Mouse (Mus musculus) neural tube, embryonic 13.5 days (tissue): ENCODE measurements around the gene Foxi3. TPM values are rescaled to one million over a fixed set of nuclear protein-coding genes. Genes with fewer than 3 reads are reported as not detected.
A peak's percentile ranks its signal among the peaks of the same experiment; 100 is the strongest.

Experiments
- ATAC-seq: fragments of 200-750 bp; cut with Nextera tagmentation; 2 replicates; pipeline ENCODE4 v1.8.0; 2017; ENCODE audit warnings: low read depth, mild to moderate bottlenecking, moderate TSS enrichment, moderate library complexity
- H3K27ac ChIP-seq: fragments of 300-500 bp; sonication (generic); replicated peaks from 2 replicates; pipeline ENCODE4 v1.5.1; 2015; ENCODE audit warnings: moderate library complexity, mild to moderate bottlenecking, inconsistent platforms
- H3K27me3 ChIP-seq: fragments of 300-500 bp; sonication (generic); 2 replicates; pipeline ENCODE4 v1.6.1; 2015; ENCODE audit warnings: mild to moderate bottlenecking, inconsistent platforms
- H3K36me3 ChIP-seq: fragments of 300-500 bp; sonication (generic); 2 replicates; pipeline ENCODE4 v1.6.1; 2015; ENCODE audit warnings: mild to moderate bottlenecking, inconsistent platforms
- H3K4me1 ChIP-seq: fragments of 300-500 bp; sonication (generic); replicated peaks from 2 replicates; pipeline ENCODE4 v1.6.1; 2015; ENCODE audit warnings: inconsistent platforms
- H3K4me2 ChIP-seq: fragments of 300-500 bp; sonication (generic); 2 replicates; pipeline ENCODE4 v1.6.1; 2015; ENCODE audit warnings: inconsistent platforms, mild to moderate bottlenecking, moderate library complexity
- H3K4me3 ChIP-seq: fragments of 300-500 bp; sonication (generic); 2 replicates; pipeline ENCODE4 v1.5.1; 2015; ENCODE audit warnings: mild to moderate bottlenecking, inconsistent platforms
- H3K9ac ChIP-seq: fragments of 300-500 bp; sonication (generic); 2 replicates; pipeline ENCODE4 v1.6.1; 2015; ENCODE audit warnings: moderate library complexity, mild to moderate bottlenecking, inconsistent platforms
- H3K9me3 ChIP-seq: fragments of 300-500 bp; sonication (generic); 2 replicates; pipeline ENCODE4 v1.6.1; 2016; ENCODE audit warnings: inconsistent platforms
- WGBS: fragments of 180-500 bp; shearing (Covaris S2); methylation state at CpG from one replicate; pipeline ENCODE4 v1.1.7; 2015; 5-methylcytosine and 5-hydroxymethylcytosine counted together
- polyA plus RNA-seq: library from polyadenylated mRNA; unstranded; fragments of >200 nt; fragmentation: Nextera tagmentation; extraction: Ambion mirVana; gene quantifications from 2 replicates; pipeline ENCODE4 v1.2.1, GENCODE M21; 2015

Foxi3 gene
- polyA plus RNA-seq, 1 experiment from 2014 or later = not detected

DNA sequence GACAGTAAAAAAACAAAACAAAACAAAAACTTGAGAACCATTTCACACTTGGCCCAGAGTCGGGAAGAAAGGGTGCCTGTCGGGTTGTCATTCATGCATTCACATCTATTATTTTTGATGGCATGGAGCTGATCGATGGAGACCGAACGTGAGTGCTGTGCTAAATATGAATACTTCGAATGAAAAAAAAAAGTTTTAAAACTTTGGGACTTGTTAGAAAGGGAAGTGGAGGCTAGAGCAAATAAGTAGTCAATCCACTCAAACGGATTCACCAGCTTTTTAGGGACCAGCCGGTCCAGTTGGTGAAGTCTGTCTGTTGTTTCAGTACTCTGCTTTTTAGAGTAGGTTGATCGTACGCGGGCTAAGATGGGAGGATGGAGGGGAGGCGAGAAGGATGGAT lies 490 bp upstream of the Foxi3 start:
- peak overlapping the region; percentile 80 for H3K4me2 ChIP-seq
- peak overlapping the region; percentile 43 for H3K4me3 ChIP-seq
- no peak for ATAC-seq
- no peak overlapping the region for H3K9ac ChIP-seq
- H3K27ac ChIP-seq = no peak overlapping the region
- H3K36me3 ChIP-seq = no peaks in the 10 kb centered on the region
- peaks cover 14% of the 10 kb centered on the region for H3K4me1 ChIP-seq
- H3K9me3 ChIP-seq = no peaks in the 10 kb centered on the region
- WGBS = 2% methylated on average over 12 of the region's 12 CpGs
- peaks cover 87% of the 10 kb centered on the region for H3K27me3 ChIP-seq

GRCm38 (mm10) chr6:70956936-70957335 lies 605 bp downstream of the Foxi3 start:
- peak; percentile 41; the same call in 1 of the 2 replicates for ATAC-seq
- Histone ChIP-seq H3K36me3 (no peaks in the 10 kb centered on the region), H3K27me3 (peaks cover 96% of the 10 kb centered on the region), H3K27ac (no peak overlapping the region), H3K4me3 (peak overlapping the region; percentile 43), H3K4me1 (peaks cover 14% of the 10 kb centered on the region), H3K4me2 (peak overlapping the region; percentile 80), H3K9ac (0 out of 2 replicates have a peak overlapping the region, but pooled peaks have one; percentile 47), H3K9me3 (no peaks in the 10 kb centered on the region)
- WGBS = under 1% methylated on average over 34 of the region's 34 CpGs

- 5% methylated on average over 7 of the region's 7 CpGs for WGBS
- Histone ChIP-seq H3K4me3 (peak overlapping the region; percentile 43), H3K27me3 (peaks cover 93% of the 10 kb centered on the region), H3K36me3 (no peaks in the 10 kb centered on the region), H3K9me3 (no peaks in the 10 kb centered on the region), H3K27ac (no peak overlapping the region), H3K4me2 (peak overlapping the region; percentile 80), H3K9ac (no peak overlapping the region), H3K4me1 (peaks cover 14% of the 10 kb centered on the region)
- no peak for ATAC-seq
Measured at GRCm38 (mm10) chr6:70957341-70957940, 1.1 kb downstream of the Foxi3 start.

DNA sequence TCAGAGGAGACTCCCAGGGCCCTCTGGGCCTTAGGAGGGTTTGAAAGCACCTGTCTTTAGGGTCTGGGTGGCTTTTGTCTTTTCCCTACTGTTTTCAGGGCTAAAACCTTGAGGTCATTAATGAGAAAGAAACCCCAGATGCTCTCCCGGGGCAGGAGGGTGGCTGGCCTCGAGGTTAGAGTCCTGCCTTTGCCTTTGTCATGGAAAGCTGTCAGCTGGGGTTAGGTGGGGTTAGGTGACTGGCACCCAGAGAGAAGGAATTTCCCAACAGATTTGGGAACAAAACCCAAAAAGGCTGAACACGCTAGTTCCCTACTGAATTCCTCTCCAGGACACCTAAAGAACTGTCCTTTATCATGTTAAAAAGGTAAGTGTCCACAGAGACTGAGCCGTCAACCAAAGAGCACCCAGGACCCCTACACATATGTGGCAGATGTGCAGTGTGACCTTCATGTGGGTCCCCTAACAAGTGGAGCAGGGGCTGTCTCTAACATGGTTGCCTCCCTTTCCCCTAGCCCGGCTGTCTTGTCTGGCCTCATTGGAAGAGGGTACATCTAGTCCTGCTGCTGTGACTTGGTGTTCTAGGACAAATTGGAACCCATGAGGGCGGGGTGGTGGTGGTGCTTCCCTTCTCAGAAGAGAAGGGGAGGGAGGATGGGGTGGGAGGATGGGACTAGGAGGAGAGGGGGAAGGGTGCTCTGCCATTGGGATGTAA lies 7.9 kb downstream of the Foxi3 start:
- H3K9me3 ChIP-seq = no peaks in the 10 kb centered on the region
- H3K36me3 ChIP-seq = no peaks in the 10 kb centered on the region
- ATAC-seq = no peak
- H3K4me2 ChIP-seq = no peak overlapping the region
- whole genome bisulfite sequencing = 29% methylated on average over 6 of the region's 6 CpGs
- no peak overlapping the region for H3K4me3 ChIP-seq
- H3K9ac ChIP-seq = no peak overlapping the region
- peaks cover 6% of the 10 kb centered on the region for H3K4me1 ChIP-seq
- no peak overlapping the region for H3K27ac ChIP-seq
- H3K27me3 ChIP-seq = peaks cover 60% of the 10 kb centered on the region

DNA sequence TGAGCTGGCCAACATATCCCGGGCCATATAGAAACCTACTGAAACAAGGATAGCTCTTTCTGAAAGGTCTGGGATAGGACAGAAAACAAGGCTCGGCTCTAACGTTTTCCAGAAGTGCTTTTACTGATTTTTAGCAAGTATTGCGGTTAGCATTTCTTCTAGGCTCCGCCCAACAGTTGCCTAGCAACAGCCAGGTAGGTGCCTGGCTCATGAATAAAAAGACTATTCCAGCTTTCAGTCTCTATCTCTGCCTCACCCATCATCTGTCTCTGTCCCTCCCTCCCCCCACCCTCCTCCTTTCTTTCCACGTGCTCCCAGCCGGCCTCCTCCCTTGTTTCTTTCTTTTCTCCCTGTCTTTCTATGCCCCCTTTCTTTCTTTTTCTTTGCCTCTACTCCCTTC lies 9.4 kb downstream of the Foxi3 start:
- ATAC-seq = no peak

GRCm38 (mm10) chr6:70967422-70967821 lies 11.1 kb downstream of the Foxi3 start:
- peak overlapping the region; percentile 49; the same call in 1 of the 2 replicates for H3K9ac ChIP-seq
- WGBS = 2% methylated on average over 8 of the region's 8 CpGs

More for the DNA sequence above, 9.4 kb downstream of the Foxi3 start:
- Histone ChIP-seq H3K27ac (no peak overlapping the region), H3K9ac (no peak overlapping the region), H3K36me3 (no peaks in the 10 kb centered on the region), H3K4me3 (no peak overlapping the region), H3K4me2 (no peak overlapping the region), H3K4me1 (peaks cover 6% of the 10 kb centered on the region), H3K9me3 (no peaks in the 10 kb centered on the region), H3K27me3 (peaks cover 46% of the 10 kb centered on the region)
- WGBS = 29% methylated on average over 7 of the region's 7 CpGs

DNA sequence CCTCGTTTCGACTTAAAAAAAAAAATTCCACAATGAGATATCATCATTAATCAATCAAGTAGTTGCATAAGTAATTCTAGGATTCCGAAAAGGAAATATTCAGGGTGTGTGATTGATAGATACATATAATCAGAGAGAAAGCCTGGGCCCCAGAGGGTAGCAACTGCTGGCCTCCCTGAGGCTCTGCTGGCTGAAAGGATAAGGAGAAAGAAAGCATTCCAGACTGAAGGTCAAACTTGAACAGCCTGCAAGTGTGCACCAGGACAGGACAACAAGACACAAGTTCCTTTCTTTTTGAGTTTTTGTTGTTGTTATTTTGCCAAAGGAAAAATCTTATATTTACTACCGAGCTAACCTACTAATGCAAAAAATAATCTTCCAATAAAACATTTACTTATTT lies 12.0 kb downstream of the Foxi3 start:
- Histone ChIP-seq H3K4me3 (no peak overlapping the region), H3K9me3 (no peaks in the 10 kb centered on the region), H3K9ac (no peak overlapping the region), H3K27ac (no peak overlapping the region), H3K4me2 (no peak overlapping the region), H3K27me3 (peaks cover 29% of the 10 kb centered on the region), H3K36me3 (no peaks in the 10 kb centered on the region), H3K4me1 (peaks cover 11% of the 10 kb centered on the region)
- 60% methylated on average over 4 of the region's 4 CpGs for WGBS
- ATAC-seq = no peak

More at GRCm38 (mm10) chr6:70967422-70967821, 11.1 kb downstream of the Foxi3 start:
- H3K4me2 ChIP-seq = peak overlapping the region; percentile 54
- peaks cover 36% of the 10 kb centered on the region for H3K27me3 ChIP-seq
- H3K4me3 ChIP-seq = peak overlapping the region; percentile 17; the same call in 1 of the 2 replicates
- H3K27ac ChIP-seq = no peak overlapping the region
- peaks cover 6% of the 10 kb centered on the region for H3K4me1 ChIP-seq
- H3K36me3 ChIP-seq = no peaks in the 10 kb centered on the region
- H3K9me3 ChIP-seq = no peaks in the 10 kb centered on the region
- 0 out of 2 replicates have a peak, but pooled peaks have one; percentile 13 for ATAC-seq

GRCm38 (mm10) chr6:70973066-70973465 lies 16.7 kb downstream of the Foxi3 start:
- Histone ChIP-seq H3K4me1 (0 out of 2 replicates have a peak, but pooled peaks cover 6% of the 10 kb centered on the region), H3K36me3 (no peaks in the 10 kb centered on the region), H3K9ac (no peak overlapping the region), H3K4me3 (no peak overlapping the region), H3K27ac (no peak overlapping the region), H3K27me3 (no peaks in the 10 kb centered on the region), H3K4me2 (no peak overlapping the region), H3K9me3 (no peaks in the 10 kb centered on the region)
- ATAC-seq = no peak
- WGBS = 37% methylated on average over 3 of the region's 3 CpGs

- Histone ChIP-seq H3K27me3 (no peaks in the 10 kb centered on the region), H3K27ac (no peak overlapping the region), H3K4me2 (no peak overlapping the region), H3K4me3 (no peak overlapping the region), H3K9ac (no peak overlapping the region), H3K9me3 (no peaks in the 10 kb centered on the region), H3K36me3 (no peaks in the 10 kb centered on the region), H3K4me1 (no peaks in the 10 kb centered on the region)
- 80% methylated on average over 8 of the region's 8 CpGs for WGBS
- no peak for ATAC-seq
Measured at GRCm38 (mm10) chr6:70981036-70981435, 24.7 kb downstream of the Foxi3 start.

DNA sequence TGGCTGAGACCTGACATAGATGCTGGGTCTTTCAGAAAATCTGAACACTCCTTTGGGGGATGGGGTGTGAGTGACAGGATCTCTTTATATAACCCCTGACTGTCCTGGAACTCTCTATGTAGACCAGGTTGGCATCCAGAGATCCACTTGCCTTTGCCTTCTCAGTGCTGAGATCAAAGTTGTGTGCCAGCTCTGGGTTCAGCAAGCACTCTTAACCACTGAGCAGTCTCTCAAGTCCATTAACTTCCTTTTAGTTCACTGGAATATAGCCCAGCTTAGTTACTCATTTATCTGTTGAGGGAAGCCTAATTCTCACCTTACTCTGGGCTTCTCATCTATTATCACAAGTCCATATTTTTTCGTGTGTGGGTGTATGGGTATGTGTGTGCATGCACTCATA lies 26.1 kb downstream of the Foxi3 start:
- no peaks in the 10 kb centered on the region for H3K9me3 ChIP-seq
- H3K36me3 ChIP-seq = no peaks in the 10 kb centered on the region
- H3K9ac ChIP-seq = no peak overlapping the region
- H3K4me3 ChIP-seq = no peak overlapping the region
- no peak overlapping the region for H3K4me2 ChIP-seq
- 71% methylated on average over 1 of the region's 1 CpGs for WGBS
- H3K4me1 ChIP-seq = no peaks in the 10 kb centered on the region
- H3K27ac ChIP-seq = no peak overlapping the region
- H3K27me3 ChIP-seq = no peaks in the 10 kb centered on the region
- no peak for ATAC-seq

GRCm38 (mm10) chr6:70986683-70987082 lies 30.4 kb downstream of the Foxi3 start:
- H3K27me3 ChIP-seq = no peaks in the 10 kb centered on the region
- 29% methylated on average over 8 of the region's 8 CpGs for WGBS
- H3K9me3 ChIP-seq = no peaks in the 10 kb centered on the region
- H3K4me1 ChIP-seq = no peaks in the 10 kb centered on the region
- H3K27ac ChIP-seq = no peak overlapping the region
- no peak overlapping the region for H3K4me3 ChIP-seq
- no peaks in the 10 kb centered on the region for H3K36me3 ChIP-seq
- H3K4me2 ChIP-seq = no peak overlapping the region
- ATAC-seq = no peak
- H3K9ac ChIP-seq = no peak overlapping the region

DNA sequence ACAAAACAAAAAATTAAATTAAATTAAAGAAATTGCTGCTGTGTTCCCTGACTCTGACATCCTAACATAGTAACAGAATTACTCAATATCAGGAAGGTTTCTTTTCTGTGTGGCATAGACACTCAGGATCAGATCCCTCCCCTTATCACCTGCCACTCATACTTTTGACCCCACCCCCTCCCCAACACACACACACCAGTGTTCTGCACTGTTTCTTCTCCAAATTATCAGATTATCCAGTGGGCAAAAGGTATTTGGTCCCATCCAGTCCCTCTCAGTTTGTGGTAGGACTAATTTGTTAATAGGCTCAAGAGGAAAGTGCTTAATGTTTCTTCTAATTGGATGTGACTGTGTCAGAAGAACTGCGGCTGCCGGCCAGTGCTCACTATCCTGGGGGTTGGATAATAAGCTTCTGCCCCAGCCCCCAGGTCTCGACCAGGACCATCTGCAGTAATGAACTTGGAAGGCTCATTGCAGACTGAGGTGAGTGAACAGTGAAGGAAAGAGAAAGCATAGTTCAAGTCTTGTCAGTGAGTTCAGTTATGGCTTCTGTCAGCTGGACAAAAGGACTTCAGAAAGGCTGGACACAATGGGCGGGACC lies 39.9 kb downstream of the Foxi3 start:
- ATAC-seq = no peak
- no peak overlapping the region for H3K4me2 ChIP-seq
- 86% methylated on average over 4 of the region's 4 CpGs for WGBS
- no peaks in the 10 kb centered on the region for H3K4me1 ChIP-seq
- H3K27me3 ChIP-seq = no peaks in the 10 kb centered on the region
- H3K9ac ChIP-seq = no peak overlapping the region
- no peak overlapping the region for H3K4me3 ChIP-seq
- H3K36me3 ChIP-seq = no peaks in the 10 kb centered on the region
- H3K9me3 ChIP-seq = no peaks in the 10 kb centered on the region
- no peak overlapping the region for H3K27ac ChIP-seq
